Mouse (Mus musculus) kidney, embryonic 14.5 days (tissue): ENCODE data around the gene Card11. TPM values are rescaled to one million over a fixed set of nuclear protein-coding genes. Genes with fewer than 3 reads are reported as not detected.

Experiments
- ATAC-seq: fragments of 200-750 bp; cut with Nextera tagmentation; 2 replicates; pipeline ENCODE4 v1.8.0; 2017; ENCODE audit warnings: moderate number of reproducible peaks, mild to moderate bottlenecking, moderate TSS enrichment, moderate library complexity; ENCODE audit not compliant: low FRiP score, low TSS enrichment
- H3K27ac ChIP-seq: fragments of 300-500 bp; sonication (generic); 2 replicates; pipeline ENCODE4 v1.5.1; 2014; ENCODE audit warnings: low read depth, mild to moderate bottlenecking, low read length, moderate library complexity, mixed read lengths
- H3K27me3 ChIP-seq: fragments of 300-500 bp; sonication (generic); 2 replicates; pipeline ENCODE4 v1.6.1; 2014; ENCODE audit warnings: mild to moderate bottlenecking, low read length; ENCODE audit not compliant: control insufficient read depth, insufficient read depth
- H3K36me3 ChIP-seq: fragments of 300-500 bp; sonication (generic); 2 replicates; pipeline ENCODE4 v1.6.1; 2014; ENCODE audit warnings: low read length, mixed read lengths; ENCODE audit not compliant: control insufficient read depth, insufficient read depth
- H3K4me1 ChIP-seq: fragments of 300-500 bp; sonication (generic); 2 replicates; pipeline ENCODE4 v1.6.1; 2014; ENCODE audit warnings: low read length, mixed read lengths; ENCODE audit not compliant: control insufficient read depth, insufficient read depth
- H3K4me2 ChIP-seq: fragments of 300-500 bp; sonication (generic); replicated peaks from 2 replicates; pipeline ENCODE4 v1.6.1; 2014; ENCODE audit warnings: low read depth, mild to moderate bottlenecking, low read length
- H3K4me3 ChIP-seq: fragments of 300-500 bp; sonication (generic); 2 replicates; pipeline ENCODE4 v1.5.1; 2014; ENCODE audit warnings: mild to moderate bottlenecking, low read length
- H3K9ac ChIP-seq: fragments of 300-500 bp; sonication (generic); 2 replicates; pipeline ENCODE4 v1.6.1; 2014; ENCODE audit warnings: low read depth, mild to moderate bottlenecking, low read length, moderate library complexity
- H3K9me3 ChIP-seq: fragments of 300-500 bp; sonication (generic); 2 replicates; pipeline ENCODE4 v1.6.1; 2016; ENCODE audit warnings: low read length; ENCODE audit not compliant: control insufficient read depth
- WGBS: fragments of 180-500 bp; shearing (Covaris S2); extraction: QIAGEN DNeasy Blood & Tissue Kit; methylation state at CpG from one replicate; pipeline ENCODE4 v1.1.7; 2014; 5-methylcytosine and 5-hydroxymethylcytosine counted together
- polyA plus RNA-seq: library from polyadenylated mRNA; unstranded; fragments of >200 nt; fragmentation: Nextera tagmentation; extraction: Ambion mirVana; gene quantifications from 2 replicates; pipeline ENCODE4 v1.2.1, GENCODE M21; 2014

Card11 gene
- 0.19 and 0.20 TPM in 2 replicates for polyA plus RNA-seq

DNA sequence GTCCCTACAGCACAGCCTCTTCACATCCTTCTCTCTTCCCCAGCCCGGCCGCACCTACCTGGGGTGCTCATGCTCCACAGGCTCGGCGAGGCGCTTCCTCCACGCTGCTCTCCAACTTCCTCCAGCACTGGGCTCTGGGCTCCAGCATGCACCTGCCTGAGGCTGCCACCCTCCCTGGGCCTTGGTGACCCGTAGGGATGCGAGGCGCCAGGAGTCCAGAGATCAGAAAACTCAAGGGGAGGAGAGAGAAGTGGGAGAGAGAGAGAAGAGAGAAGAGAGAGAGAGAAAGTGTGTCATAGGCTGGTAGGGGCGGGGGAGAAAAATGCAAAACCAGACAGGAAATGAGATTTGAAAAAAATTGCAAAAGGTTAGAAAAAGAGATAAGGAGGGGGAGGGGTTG lies at the start of gene Card11:
TSS of gene Card11 (minus strand) at position 234 of the 400 bp plus-strand sequence.
- Histone ChIP-seq H3K9ac (no peak within 1 kb of the TSS), H3K4me3 (no peak within 1 kb of the TSS), H3K27me3 (no peaks in the 10 kb centered on the region), H3K9me3 (no peaks in the 10 kb centered on the region), H3K4me2 (no peak within 1 kb of the TSS), H3K4me1 (no peaks in the 10 kb centered on the region), H3K36me3 (no peaks in the 10 kb centered on the region), H3K27ac (no peak within 1 kb of the TSS)
- WGBS, result 73% methylated on average over 10 of the region's 10 CpGs
- ATAC-seq, result no peak

DNA sequence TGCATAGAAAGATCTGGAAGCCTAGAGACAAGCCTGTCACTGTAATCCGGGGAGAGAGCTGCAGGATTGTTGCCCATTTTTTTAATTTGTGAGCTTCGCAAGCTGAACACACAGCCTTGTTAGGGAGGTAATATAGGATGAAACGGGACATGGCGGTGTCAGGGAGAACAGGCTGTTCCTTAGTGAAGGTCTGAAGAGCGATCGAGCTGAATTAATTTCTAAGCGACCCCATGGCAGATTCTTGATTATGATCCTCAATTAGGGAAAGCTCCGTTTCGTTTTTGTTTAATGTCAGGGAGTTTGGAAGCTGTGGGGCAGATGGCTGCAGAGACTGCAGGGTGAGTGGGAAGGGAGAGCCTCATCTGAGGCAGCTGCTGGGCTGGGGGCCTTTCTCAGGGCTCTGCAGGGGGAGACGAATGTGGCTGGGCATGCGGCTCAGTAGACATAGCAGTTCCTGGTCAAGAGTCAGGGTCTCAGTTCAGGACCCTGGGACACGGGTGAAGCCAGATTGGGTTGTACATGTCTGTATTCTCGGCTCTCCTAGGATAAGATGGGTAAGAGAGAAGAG lies 47.4 kb upstream of the Card11 start:
- Histone ChIP-seq H3K4me3 (no peak overlapping the region), H3K27me3 (no peaks in the 10 kb centered on the region), H3K4me1 (no peaks in the 10 kb centered on the region), H3K9me3 (peaks cover 9% of the 10 kb centered on the region), H3K9ac (no peak overlapping the region), H3K36me3 (no peaks in the 10 kb centered on the region), H3K4me2 (no peak overlapping the region), H3K27ac (no peak overlapping the region)
- ATAC-seq, result no peak
- WGBS, result 78% methylated on average over 13 of the region's 13 CpGs

DNA sequence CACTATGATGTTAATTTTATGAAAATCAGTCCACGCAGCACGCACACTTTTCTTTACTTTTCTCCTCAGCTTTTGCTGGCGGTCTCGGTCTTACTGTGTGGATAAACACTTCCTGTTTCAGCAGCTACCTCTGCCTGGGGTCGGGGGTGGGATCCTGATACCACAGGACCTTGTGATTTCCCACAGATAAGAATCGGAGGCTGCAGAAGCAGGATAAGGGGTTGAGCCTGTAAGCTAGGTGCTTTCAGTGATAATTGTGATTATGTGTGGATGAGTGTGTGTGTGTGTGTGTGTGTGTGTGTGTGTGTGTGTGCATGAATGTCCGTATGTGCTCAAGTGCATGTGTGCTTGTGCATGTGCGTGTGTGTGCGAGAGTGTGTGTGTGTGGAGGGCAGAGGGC lies 44.6 kb upstream of the Card11 start:
- H3K9ac ChIP-seq, result no peak overlapping the region
- no peak for ATAC-seq

DNA sequence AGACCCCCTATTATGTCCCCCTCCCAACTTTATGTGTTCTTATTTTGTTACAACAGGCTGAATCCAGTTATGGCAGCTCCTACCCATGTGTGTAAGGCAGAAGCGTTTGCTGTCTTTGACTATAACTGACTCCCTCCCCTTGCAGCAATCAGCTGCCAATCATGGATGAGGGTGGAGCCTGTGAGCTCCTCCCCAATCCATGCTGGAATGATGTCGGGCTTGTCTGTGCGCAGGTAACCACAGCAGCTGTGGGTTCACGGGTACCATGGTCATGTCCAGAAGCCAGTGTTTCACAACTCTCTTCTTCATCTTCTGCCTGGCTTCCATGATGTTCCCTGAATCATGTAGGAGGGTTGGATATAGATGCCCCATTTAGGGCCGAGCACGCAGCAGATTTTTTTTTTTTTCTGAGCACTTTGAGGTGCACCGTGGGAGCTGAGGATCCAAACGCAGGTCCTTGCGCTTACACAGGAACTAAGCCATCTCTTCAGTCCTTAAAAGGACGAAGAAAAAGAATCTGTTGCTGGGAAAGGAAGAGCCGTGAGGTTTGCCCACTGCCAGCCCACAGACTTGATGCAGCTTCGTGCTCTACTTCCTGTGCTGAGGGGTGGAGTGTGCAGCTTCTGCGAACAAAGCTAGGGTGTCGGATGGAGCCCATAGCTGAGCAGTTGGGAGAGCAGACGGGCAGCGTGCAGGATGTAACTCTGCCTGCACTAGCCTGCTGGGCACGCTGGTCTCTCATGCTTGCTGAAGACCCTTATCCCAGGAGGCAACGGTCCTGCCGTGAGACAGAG lies 43.5 kb upstream of the Card11 start:
- 46% methylated on average over 19 of the region's 19 CpGs for WGBS
- no peak for ATAC-seq
- H3K4me3 ChIP-seq, result no peak overlapping the region
- no peak overlapping the region for H3K9ac ChIP-seq
- no peaks in the 10 kb centered on the region for H3K9me3 ChIP-seq
- H3K4me1 ChIP-seq, result no peaks in the 10 kb centered on the region
- peak overlapping the region; percentile 0; the same call in 1 of the 2 replicates for H3K4me2 ChIP-seq
- no peaks in the 10 kb centered on the region for H3K27me3 ChIP-seq
- no peaks in the 10 kb centered on the region for H3K36me3 ChIP-seq
- H3K27ac ChIP-seq, result no peak overlapping the region

More for the DNA sequence above, 44.6 kb upstream of the Card11 start:
- H3K27me3 ChIP-seq, result no peaks in the 10 kb centered on the region
- H3K4me2 ChIP-seq, result no peak overlapping the region
- WGBS, result 81% methylated on average over 9 of the region's 9 CpGs
- H3K27ac ChIP-seq, result no peak overlapping the region
- H3K36me3 ChIP-seq, result no peaks in the 10 kb centered on the region
- no peak overlapping the region for H3K4me3 ChIP-seq
- H3K4me1 ChIP-seq, result no peaks in the 10 kb centered on the region
- H3K9me3 ChIP-seq, result no peaks in the 10 kb centered on the region

DNA sequence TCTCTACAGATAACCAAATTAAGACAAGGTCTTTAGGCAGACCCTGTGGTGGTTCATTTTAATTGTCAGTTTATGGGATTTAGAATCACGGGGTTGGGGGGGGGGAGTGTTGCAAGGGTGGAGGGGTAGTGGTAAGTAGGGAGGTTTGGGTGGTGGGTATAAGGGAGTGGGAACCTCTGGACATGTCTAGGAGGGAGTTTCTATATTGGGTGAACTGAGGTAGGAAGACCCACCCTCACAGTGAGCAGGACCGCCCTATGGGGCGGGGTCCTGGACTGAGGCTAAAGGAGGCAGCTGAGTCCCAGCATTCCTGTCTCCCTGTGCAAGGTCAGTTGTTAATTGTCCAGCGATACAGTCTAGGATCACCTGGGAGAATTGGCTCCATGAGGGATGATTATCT lies 42.0 kb upstream of the Card11 start:
- Histone ChIP-seq H3K36me3 (no peaks in the 10 kb centered on the region), H3K27me3 (no peaks in the 10 kb centered on the region), H3K4me2 (no peak overlapping the region), H3K9me3 (no peaks in the 10 kb centered on the region), H3K27ac (no peak overlapping the region), H3K4me3 (no peak overlapping the region), H3K4me1 (no peaks in the 10 kb centered on the region), H3K9ac (no peak overlapping the region)
- no peak for ATAC-seq
- WGBS, result 79% methylated on average over 4 of the region's 4 CpGs

DNA sequence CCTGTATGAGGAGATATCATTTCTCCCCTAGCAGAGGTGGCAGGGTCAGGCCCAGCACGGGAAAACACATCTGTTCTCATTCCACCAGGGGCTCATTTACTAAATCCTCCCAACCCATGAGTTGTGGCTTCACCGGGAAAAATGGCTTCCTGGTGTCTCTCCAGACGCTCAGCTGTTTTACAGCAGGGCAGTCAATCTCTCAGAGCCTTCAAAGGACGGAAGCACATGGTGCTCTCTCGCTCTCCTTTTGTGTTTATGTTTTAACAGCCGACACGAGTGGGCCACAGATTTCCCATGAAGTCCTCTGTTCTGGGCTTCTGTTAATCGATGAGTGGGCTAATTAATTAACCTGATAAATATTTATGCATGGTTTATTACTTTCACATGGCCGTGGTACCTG lies 40.5 kb upstream of the Card11 start:
- WGBS, result 28% methylated on average over 9 of the region's 9 CpGs
- Histone ChIP-seq H3K36me3 (no peaks in the 10 kb centered on the region), H3K9ac (no peak overlapping the region), H3K4me2 (no peak overlapping the region), H3K9me3 (no peaks in the 10 kb centered on the region), H3K27me3 (no peaks in the 10 kb centered on the region), H3K4me3 (no peak overlapping the region), H3K27ac (no peak overlapping the region), H3K4me1 (no peaks in the 10 kb centered on the region)
- no peak for ATAC-seq

DNA sequence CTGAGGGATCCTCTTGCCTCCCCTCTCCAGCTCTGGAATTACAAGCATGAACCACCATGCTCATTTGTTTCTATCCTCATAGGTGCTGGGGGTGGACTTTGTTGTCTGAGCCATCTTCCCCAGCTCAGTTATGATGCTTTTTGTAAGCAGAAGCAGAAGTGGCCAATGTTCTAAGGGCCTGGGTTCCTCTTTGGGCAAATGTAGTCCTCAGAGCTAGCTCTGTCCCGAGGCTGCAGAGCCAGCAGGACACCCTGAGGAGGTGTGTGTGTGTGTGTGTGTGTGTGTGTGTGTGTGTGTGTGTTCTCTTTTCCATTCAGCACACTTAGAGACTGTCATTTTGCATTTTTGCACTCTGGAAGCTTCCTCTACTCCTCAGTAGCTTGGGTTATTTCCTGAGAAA lies 38.0 kb upstream of the Card11 start:
- no peaks in the 10 kb centered on the region for H3K27me3 ChIP-seq
- no peaks in the 10 kb centered on the region for H3K36me3 ChIP-seq
- WGBS, result 72% methylated on average over 1 of the region's 1 CpGs
- H3K4me2 ChIP-seq, result no peak overlapping the region
- no peak overlapping the region for H3K4me3 ChIP-seq
- H3K9ac ChIP-seq, result no peak overlapping the region
- ATAC-seq, result no peak
- no peaks in the 10 kb centered on the region for H3K4me1 ChIP-seq
- H3K27ac ChIP-seq, result no peak overlapping the region
- H3K9me3 ChIP-seq, result no peaks in the 10 kb centered on the region

DNA sequence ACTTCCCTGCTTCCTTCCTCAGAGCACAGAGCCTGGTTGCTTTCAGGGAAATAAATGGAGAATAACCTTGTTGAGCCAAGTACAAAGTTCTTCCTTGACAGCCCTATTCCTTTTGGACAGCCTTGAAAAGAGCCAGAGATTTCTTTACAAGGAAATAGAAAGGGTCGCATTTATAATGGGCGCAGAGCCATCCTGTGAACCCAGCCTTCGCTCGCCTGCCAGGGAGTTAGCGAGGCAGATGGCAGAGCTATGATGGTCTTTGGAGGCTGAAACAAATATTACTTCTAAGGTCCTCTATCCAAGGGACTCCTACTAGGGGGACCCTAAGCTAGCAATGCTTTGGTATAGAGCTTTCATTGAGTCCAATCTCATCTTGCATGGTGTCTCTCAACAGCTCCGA lies 35.0 kb upstream of the Card11 start:
- 90% methylated on average over 6 of the region's 6 CpGs for WGBS
- Histone ChIP-seq H3K4me1 (no peaks in the 10 kb centered on the region), H3K27me3 (no peaks in the 10 kb centered on the region), H3K9me3 (no peaks in the 10 kb centered on the region), H3K4me2 (no peak overlapping the region), H3K4me3 (no peak overlapping the region), H3K27ac (no peak overlapping the region), H3K9ac (no peak overlapping the region), H3K36me3 (no peaks in the 10 kb centered on the region)
- no peak for ATAC-seq

DNA sequence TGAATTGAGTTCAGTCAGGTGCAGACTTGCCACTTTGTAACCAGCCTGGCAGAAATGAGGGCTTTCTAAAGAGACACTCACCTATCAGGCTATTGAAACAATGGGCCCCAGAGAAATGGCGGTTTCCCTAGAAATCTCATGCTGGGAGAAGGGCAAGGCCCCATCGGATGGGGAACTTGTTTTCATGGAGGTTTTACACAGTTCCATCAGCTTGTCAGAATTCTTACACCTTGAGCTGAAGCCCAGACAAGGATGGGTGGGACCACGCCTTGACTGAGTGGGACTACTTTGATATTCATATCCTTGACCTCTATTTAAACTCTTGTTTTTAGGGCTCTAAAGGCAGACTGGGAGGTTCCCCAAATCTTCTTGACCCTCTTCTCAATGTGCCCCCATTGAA lies 33.9 kb upstream of the Card11 start:
- Histone ChIP-seq H3K9ac (no peak overlapping the region), H3K9me3 (no peaks in the 10 kb centered on the region), H3K4me3 (no peak overlapping the region), H3K4me2 (no peak overlapping the region), H3K27ac (no peak overlapping the region), H3K36me3 (no peaks in the 10 kb centered on the region), H3K4me1 (no peaks in the 10 kb centered on the region), H3K27me3 (no peaks in the 10 kb centered on the region)
- WGBS, result 75% methylated on average over 3 of the region's 3 CpGs
- no peak for ATAC-seq
